ENCODE assay signal across 8 mouse cellular contexts in the genomic region with DNA sequence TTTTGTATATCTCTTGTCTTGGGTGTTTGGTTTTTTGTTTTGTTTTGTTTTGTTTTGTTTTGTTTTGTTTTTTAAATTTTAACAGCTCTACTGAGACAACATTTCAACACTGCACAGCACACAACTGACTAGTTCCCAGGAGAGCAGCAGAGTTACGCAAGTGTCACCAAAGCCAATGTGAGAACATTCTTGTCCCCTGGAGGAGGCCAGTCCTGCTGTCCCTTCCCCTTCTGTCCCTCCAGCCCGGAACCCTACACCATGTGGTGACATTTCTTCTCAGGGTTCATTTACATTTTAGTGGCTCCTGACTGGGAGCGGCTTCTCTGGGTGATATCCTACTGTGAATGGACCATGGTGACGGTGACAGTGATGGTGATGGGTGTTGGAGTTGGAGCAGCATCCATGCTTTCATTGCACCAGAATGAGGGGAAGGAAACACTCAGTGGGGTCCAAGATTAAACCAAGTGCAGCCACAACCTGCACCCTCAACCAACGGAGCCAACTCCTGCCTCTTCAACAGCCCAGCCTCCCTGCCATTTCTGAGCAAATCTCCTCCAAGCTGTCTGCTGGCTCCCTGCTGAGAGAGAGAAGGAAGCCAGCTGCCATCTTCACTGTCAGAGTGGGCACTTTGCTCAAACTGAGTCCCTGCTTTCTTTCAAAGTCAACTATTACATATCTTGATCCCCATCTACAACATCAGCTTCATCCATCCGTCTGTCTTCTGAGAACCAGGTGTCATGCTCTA. TPM values are rescaled to one million over a fixed set of nuclear protein-coding genes. Genes with fewer than 3 reads are reported as not detected.
A peak's percentile ranks its signal among the peaks of the same experiment; 100 is the strongest.
DNase-seq lines count a peak whose midpoint lies in the region; ATAC-seq lines count a peak whose summit lies in the region.

No protein-coding gene starts in this region.

- no peak for ATAC-seq in forebrain, embryonic 12.5 days (ENCODE audit: low FRiP score)
- no peak for ATAC-seq in forebrain, embryonic 11.5 days (replicated peaks; ENCODE audit: low FRiP score)
- no peak for ATAC-seq in neural tube, embryonic 13.5 days (ENCODE audit: low read depth)
- ATAC-seq in liver, embryonic 16.5 days (ENCODE audit: low read depth), result no peak
- no peak for ATAC-seq in stomach, embryonic 16.5 days (ENCODE audit: insufficient read depth, low FRiP score)

- no peak for DNase-seq in forebrain, embryonic 11.5 days (ENCODE audit: low spot score)
- DNase-seq in neural tube, embryonic 10.5 days (ENCODE audit: extremely low spot score, low spot score), result no peak
- no peak for DNase-seq in spleen, postnatal 10 days (ENCODE audit: low spot score in 2 of 2)
- DNase-seq in left cerebral cortex, adult 18-20 months (ENCODE audit: low spot score in 2 of 2), result no peak

- no peaks in the 10 kb centered on the region for H3K27me3 ChIP-seq in forebrain, embryonic 12.5 days
- no peaks in the 10 kb centered on the region for H3K27me3 ChIP-seq in forebrain, embryonic 11.5 days (ENCODE audit: control insufficient read depth, insufficient read depth, low read length)
- H3K27me3 ChIP-seq in neural tube, embryonic 13.5 days, result no peaks in the 10 kb centered on the region
- no peaks in the 10 kb centered on the region for H3K27me3 ChIP-seq in liver, embryonic 16.5 days (ENCODE audit: control insufficient read depth, insufficient read depth, low read depth, low read length)
- H3K27me3 ChIP-seq in stomach, embryonic 16.5 days (ENCODE audit: control insufficient read depth, insufficient read depth, low read length), result no peaks in the 10 kb centered on the region

- H3K27ac ChIP-seq in forebrain, embryonic 12.5 days, result peak overlapping the region; percentile 42; the same call in 1 of the 2 replicates
- no peak overlapping the region for H3K27ac ChIP-seq in forebrain, embryonic 11.5 days (ENCODE audit: low read depth, low read length)
- H3K27ac ChIP-seq in neural tube, embryonic 13.5 days (replicated peaks), result peak overlapping the region; percentile 74
- H3K27ac ChIP-seq in liver, embryonic 16.5 days (ENCODE audit: low read length), result peak overlapping the region; percentile 34
- peak overlapping the region; percentile 71; the same call in 1 of the 2 replicates for H3K27ac ChIP-seq in stomach, embryonic 16.5 days (ENCODE audit: low read length)

- no peak overlapping the region for H3K9ac ChIP-seq in forebrain, embryonic 12.5 days
- no peak overlapping the region for H3K9ac ChIP-seq in forebrain, embryonic 11.5 days (ENCODE audit: low read length)
- H3K9ac ChIP-seq in neural tube, embryonic 13.5 days, result no peak overlapping the region
- no peak overlapping the region for H3K9ac ChIP-seq in liver, embryonic 16.5 days (ENCODE audit: low read depth, low read length)
- H3K9ac ChIP-seq in stomach, embryonic 16.5 days (ENCODE audit: low read length), result no peak overlapping the region

- H3K36me3 ChIP-seq in forebrain, embryonic 12.5 days (replicated peaks), result no peaks in the 10 kb centered on the region
- no peaks in the 10 kb centered on the region for H3K36me3 ChIP-seq in forebrain, embryonic 11.5 days (ENCODE audit: control insufficient read depth, insufficient read depth, low read length)
- no peaks in the 10 kb centered on the region for H3K36me3 ChIP-seq in neural tube, embryonic 13.5 days
- no peaks in the 10 kb centered on the region for H3K36me3 ChIP-seq in liver, embryonic 16.5 days (ENCODE audit: control insufficient read depth, insufficient read depth)
- H3K36me3 ChIP-seq in stomach, embryonic 16.5 days (ENCODE audit: control insufficient read depth, insufficient read depth, low read length), result no peaks in the 10 kb centered on the region

- no peaks in the 10 kb centered on the region for H3K9me3 ChIP-seq in forebrain, embryonic 12.5 days
- no peaks in the 10 kb centered on the region for H3K9me3 ChIP-seq in forebrain, embryonic 11.5 days (ENCODE audit: control insufficient read depth, low read length)
- H3K9me3 ChIP-seq in neural tube, embryonic 13.5 days, result no peaks in the 10 kb centered on the region
- H3K9me3 ChIP-seq in liver, embryonic 16.5 days (replicated peaks; ENCODE audit: control insufficient read depth, low read length), result no peaks in the 10 kb centered on the region
- no peaks in the 10 kb centered on the region for H3K9me3 ChIP-seq in stomach, embryonic 16.5 days (replicated peaks; ENCODE audit: control insufficient read depth, low read length)

- H3K4me2 ChIP-seq in forebrain, embryonic 12.5 days, result no peak overlapping the region
- no peak overlapping the region for H3K4me2 ChIP-seq in forebrain, embryonic 11.5 days (ENCODE audit: low read depth, low read length, severe bottlenecking)
- no peak overlapping the region for H3K4me2 ChIP-seq in neural tube, embryonic 13.5 days
- H3K4me2 ChIP-seq in liver, embryonic 16.5 days (ENCODE audit: low read depth, low read length), result no peak overlapping the region
- H3K4me2 ChIP-seq in stomach, embryonic 16.5 days (ENCODE audit: low read depth, low read length), result no peak overlapping the region

- H3K4me3 ChIP-seq in forebrain, embryonic 12.5 days (replicated peaks), result no peak overlapping the region
- H3K4me3 ChIP-seq in forebrain, embryonic 11.5 days (ENCODE audit: low read depth, low read length), result no peak overlapping the region
- H3K4me3 ChIP-seq in neural tube, embryonic 13.5 days, result no peak overlapping the region
- no peak overlapping the region for H3K4me3 ChIP-seq in liver, embryonic 16.5 days (ENCODE audit: low read depth, low read length)
- H3K4me3 ChIP-seq in stomach, embryonic 16.5 days (replicated peaks; ENCODE audit: low read length), result no peak overlapping the region

- 60% methylated on average over 6 of the region's 6 CpGs for WGBS in forebrain, embryonic 12.5 days
- WGBS in forebrain, embryonic 11.5 days, result 64% methylated on average over 6 of the region's 6 CpGs
- 37% methylated on average over 6 of the region's 6 CpGs for WGBS in neural tube, embryonic 13.5 days
- 53% methylated on average over 6 of the region's 6 CpGs for WGBS in liver, embryonic 16.5 days (ENCODE audit: insufficient replicate concordance)
- 59% methylated on average over 6 of the region's 6 CpGs for WGBS in stomach, embryonic 16.5 days

- peaks cover 46% of the 10 kb centered on the region for H3K4me1 ChIP-seq in forebrain, embryonic 12.5 days
- peaks cover 11% of the 10 kb centered on the region for H3K4me1 ChIP-seq in forebrain, embryonic 11.5 days (replicated peaks; ENCODE audit: control insufficient read depth, insufficient read depth, low read length)
- peaks cover 80% of the 10 kb centered on the region for H3K4me1 ChIP-seq in neural tube, embryonic 13.5 days (replicated peaks)
- peaks cover 7% of the 10 kb centered on the region for H3K4me1 ChIP-seq in liver, embryonic 16.5 days (ENCODE audit: control insufficient read depth, low read depth, low read length)
- H3K4me1 ChIP-seq in stomach, embryonic 16.5 days (ENCODE audit: control insufficient read depth, insufficient read depth, low read length), result peaks cover 56% of the 10 kb centered on the region

RNA-seq across cellular contexts. Expression of gene Rasa3, which starts 32.3 kb away (rescaled TPM):
- polyA plus RNA-seq in forebrain, embryonic 12.5 days (2016; fragmentation: Nextera tagmentation; extraction: Ambion mirVana), result 24.6 and 26.9 TPM in 2 replicates
- polyA plus RNA-seq in forebrain, embryonic 11.5 days (2014; fragmentation: Nextera tagmentation; extraction: Ambion mirVana), result 28.0 and 28.6 TPM in 2 replicates
- 28.3 and 30.7 TPM in 2 replicates for polyA plus RNA-seq in neural tube, embryonic 13.5 days (2015; fragmentation: Nextera tagmentation; extraction: Ambion mirVana)
- 16.6 and 19.2 TPM in 2 replicates for polyA plus RNA-seq in liver, embryonic 16.5 days (2015; fragmentation: Nextera tagmentation; extraction: Ambion mirVana)
- 30.9 and 35.5 TPM in 2 replicates for polyA plus RNA-seq in stomach, embryonic 16.5 days (2015; fragmentation: Nextera tagmentation; extraction: Ambion mirVana)
- 10 to 100 TPM; 65.6 to 72.9 TPM for total RNA-seq in left cerebral cortex, adult 18-20 months (2021)
